Mouse (Mus musculus): ENCODE data around the gene Slc38a1.
A peak's percentile ranks its signal among the peaks of the same experiment; 100 is the strongest.
"Not testable (repeated sequence)": the region's sequence is repeated elsewhere in the genome, so short reads cannot be mapped to it uniquely, and the experiment has no call there.

Slc38a1 gene

DNA sequence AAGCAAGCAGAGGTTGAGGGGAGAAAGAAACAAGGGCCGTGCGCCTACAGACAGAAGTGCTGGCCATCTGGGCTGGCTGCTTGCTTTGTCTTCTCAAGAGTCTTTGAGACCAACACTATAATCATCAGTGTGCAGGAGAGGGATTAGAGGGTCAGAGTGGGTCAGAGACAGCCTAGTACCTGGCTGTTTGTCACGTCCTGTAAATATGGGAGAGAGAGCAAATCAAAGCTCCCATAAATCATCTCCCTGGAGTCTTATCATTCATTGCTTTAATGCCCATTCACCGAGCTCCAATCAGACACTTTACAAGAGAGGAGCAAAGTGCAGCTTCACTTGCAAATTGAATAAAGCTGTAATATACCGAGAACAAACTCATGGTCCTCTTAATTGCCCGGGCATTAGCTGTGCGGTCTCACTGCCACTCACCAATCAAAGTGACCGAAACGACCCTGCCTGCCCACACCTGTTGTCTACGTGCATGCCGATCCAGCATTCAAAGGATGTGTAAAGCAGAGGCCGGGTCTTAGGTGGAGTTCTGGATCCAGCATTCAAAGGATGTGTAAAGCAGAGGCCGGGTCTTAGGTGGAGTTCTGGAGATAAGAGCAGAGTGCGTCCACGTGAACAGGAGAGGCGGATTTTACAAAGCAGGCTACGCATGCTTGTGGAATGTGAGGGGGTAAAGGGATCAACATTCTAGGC lies 15.0 kb upstream of the Slc38a1 start:
- DNase-seq (ENCODE audit: low spot score), result no peak

DNA sequence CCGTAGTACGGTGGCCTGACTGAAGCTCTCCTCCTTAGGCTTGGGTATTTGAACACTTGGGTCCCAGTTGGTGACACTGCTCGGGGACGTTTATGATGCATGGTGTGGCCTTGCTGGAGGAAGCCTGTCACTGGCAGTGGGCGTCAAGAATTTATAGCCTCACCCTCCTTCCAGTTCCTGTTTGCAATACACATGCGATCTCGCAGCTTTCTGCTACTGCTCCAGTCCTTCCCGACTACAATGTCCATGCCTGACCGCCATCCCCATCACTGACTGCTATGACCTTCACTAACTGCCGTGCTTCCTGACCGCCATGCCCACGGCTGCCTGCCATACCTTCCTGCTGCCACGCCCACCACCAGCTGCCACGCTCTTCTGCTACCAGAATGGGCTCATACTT lies 12.8 kb upstream of the Slc38a1 start:
- DNase-seq (ENCODE audit: low spot score), result no peak

DNA sequence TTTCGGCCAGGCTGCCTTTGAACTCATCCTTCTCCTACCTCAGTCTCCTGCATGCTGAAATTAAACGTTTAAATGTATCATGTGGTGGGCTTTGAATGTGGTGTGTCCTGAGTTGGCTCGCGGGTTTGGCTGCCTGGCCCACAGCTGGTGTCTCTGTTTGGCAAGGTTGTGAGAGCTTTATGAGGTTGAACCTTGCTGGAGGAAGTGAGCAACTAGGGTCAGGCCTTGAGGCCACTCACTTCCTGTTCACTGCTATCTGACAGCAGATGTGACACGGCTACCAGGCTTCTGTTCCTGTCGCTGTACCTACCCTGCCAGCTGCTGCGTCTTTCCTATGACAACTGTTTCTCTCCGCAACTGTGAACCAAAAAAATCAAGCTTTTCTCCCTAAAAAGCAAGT lies 12.0 kb upstream of the Slc38a1 start:
- DNase-seq (ENCODE audit: low spot score), result no peak

DNA sequence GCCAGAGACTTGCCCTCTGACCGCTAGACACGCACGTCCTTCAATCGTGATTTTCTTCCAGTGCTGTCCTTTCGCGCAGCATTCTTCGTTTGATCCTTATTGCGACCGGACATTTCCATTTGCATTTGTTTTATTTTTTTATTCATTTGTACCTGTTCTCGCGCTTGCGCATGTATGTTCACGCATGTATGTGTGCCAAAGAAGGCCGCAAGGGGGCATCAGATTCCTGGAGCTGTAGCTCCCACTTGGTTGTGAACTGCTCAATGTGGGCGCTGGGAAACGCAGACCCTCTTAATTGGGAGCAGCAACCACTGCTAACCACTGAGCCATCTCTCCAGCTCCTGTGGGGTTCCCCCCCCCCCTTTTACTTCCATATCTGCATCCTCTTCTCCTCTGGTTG lies 10.3 kb upstream of the Slc38a1 start:
- DNase-seq (ENCODE audit: low spot score), result no peak

DNA sequence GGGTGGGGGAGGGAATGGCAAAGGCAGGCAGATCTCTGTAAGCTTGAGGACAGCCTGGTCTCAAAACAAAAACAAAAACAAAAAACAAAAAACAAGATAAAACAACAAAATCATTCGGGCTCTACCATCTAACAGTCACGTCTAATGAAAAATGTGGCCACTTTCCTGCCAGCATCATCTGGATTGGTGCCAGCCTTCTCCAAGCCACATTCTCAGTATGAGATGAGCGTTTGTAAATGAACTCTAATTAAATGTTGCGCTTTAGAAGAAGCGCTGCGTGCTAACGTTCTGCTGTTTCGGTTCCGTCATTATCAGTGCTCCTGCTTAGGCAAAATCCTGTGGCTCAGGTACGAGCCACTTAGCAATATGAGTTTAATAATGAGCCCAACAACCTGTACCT lies 9.8 kb upstream of the Slc38a1 start:
- DNase-seq (ENCODE audit: low spot score), result no peak

DNA sequence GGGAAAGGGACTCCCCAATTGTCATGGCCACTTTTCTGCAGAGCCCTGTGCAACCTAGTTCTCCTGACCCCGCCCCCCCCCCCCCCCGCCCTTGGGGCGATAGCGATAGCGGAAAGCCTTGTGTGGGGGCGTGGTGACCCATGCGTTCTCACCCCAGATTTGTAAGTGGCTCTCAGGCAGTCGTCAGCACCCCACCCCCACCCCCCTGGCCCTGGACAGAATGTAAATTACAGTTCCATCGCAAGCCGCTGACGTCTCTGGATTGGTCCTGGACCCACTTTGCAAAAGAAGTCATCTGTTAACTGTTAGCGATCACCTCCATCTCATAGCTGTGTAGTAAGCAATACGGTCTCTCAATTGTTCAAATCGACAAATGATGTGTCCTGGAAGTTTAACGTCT lies 4.7 kb upstream of the Slc38a1 start:
- no peak for DNase-seq (ENCODE audit: low spot score)

DNA sequence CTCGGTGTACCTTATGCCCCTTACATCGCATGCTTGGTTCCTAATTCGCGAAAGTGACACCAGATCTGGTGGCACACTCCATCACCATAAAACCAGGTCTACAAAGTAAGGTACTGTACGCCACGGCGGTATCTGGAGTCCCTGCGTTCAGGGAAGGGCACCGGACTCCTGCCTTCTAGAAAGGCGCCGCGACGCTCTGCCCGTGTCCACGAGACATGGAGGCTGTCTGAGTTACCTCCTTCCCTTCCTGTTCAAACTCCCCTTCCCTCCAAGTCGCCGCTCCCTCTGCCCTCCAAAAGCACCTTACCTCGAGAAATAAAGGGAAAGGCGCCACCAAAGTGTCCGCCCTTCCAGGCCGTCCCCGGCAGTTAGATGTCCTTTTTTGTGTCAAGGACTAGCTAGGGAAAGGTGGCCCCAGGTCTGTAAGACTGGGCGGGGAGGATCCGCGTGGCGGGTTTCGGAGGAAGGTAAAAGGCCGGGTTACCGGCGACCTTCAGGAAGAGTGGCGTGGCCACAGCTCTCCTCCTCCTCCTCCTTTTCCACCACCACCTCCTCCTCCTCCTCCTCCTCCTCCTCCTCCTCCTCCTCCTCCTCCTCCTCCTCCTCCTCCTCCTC lies 785 bp downstream of the Slc38a1 start:
- no peak for DNase-seq (ENCODE audit: low spot score)

DNA sequence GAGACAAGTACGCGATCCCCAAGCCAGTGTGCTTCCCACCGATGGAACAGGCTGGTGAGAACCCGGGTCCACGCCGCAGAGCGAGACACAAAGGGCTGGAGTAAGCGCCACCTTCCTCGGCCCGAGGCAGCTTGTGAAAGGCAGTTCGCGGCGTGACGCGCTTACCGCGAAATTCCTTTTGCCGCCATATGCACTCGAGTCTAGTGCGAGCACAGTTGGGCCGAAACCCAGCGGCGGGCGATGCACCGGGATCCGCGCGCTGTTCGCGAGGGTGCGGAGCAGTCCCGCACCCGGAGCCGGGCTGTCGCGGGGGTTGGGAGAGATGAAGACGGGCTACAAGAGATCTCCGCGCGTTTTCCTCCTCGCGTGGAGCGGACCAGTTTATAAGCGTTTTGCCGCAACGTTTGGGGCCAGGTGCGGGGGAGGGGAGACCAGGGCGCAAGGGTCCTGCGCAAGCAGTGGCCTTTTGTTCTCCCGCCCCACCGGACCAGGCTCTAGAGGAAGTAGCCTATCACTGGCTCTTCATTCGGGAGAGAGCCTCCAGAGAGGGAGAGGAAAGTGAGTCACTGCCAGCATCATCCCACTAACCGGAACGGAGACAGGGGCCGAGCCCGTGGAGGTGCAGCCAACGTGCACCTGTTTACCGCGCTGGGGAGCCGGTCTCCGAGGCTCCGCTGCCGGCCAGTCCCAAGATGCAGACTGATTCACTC lies 1.4 kb downstream of the Slc38a1 start:
- peak; percentile 36 for DNase-seq (ENCODE audit: low spot score)

DNA sequence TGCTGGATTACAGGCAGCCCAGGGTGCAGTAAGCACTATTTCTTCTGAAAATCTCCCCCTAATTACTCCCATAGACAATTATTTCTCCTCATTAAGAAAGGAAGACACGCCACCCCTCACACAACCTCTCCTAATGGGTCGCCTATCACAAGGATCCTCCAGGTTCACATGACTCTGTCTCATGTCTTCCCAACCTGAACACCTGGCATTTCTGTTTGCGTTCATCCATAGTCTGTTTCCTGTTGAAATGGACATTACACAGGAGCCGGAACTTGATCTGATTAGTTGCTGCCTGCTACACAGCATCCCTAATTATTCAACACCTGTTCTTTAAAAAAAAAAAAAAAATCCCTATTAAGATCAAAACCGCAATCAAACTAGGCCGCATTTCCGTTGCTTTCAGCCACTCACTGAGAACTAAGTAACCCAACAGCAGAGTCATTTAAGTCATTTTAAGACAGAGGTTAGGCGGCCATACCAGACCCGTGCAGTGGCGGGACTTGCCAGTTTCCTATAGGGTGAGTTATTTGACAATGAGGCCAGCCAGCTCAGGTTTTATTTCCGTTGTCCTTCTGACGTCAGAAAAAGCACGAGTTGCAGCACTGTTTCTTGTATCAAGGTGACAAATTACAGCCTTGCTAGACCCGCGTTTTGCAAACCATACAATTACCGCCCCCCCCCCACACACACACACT lies 2.3 kb downstream of the Slc38a1 start:
- DNase-seq (ENCODE audit: low spot score), result no peak

DNA sequence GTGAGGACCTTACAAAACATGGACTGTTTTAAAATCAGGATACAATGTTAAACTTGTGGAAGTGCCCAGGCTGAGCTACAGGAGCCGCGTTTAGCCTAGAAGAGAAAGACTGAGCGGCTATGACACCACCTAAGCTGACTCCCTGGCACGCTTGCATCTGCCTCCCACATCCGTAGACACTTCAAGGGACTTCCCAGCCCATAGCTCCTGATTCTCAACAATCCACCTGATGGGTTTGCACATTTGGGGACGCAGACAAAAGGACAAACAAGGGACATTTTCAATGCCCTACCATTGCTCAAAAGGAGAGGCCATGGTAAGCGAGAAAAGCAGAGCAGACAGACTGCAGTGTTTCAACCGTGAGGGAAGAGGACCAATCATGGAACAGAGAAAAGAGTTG lies 3.1 kb downstream of the Slc38a1 start:
- no peak for DNase-seq (ENCODE audit: low spot score)

DNA sequence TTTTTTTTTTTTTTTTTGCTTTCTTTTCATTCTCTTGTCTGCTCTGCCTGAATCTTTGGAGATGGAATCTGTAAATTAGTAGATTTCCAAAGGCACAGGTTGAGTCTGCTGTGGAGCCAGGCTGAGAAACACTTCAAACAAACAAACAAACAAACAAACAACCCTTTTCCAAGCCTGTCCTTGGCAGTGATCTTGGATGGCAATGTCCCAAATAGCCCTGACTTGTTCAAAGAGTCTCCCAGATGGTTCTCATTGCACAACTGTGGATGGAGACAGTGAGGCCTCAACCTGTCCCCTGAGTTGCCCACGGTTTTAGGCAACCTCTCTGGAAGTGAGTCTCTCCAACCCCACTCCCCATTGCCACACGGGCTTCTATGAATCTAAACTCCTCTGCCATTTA lies 4.1 kb downstream of the Slc38a1 start:
- no peak for DNase-seq (ENCODE audit: low spot score)

DNA sequence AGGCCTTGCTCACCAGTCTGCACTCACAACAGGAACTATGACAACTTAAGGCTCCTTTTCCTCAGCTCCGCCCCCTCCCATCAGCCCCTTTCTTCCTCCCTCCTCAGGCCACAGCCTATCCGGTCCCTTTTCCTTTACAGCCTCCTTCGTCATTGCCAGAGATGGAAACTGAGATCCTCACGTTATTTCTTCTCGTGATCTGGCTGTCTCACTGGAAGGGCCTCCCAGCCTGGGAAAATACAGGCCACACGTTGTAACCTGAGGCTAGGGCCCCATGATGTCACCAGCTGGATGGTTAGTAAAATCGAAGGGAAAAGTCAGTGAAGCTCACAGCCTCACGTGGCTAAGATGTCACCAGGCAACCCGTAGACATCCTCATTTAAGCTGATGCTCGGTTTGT lies 4.5 kb downstream of the Slc38a1 start:
- no peak for DNase-seq (ENCODE audit: low spot score)

DNA sequence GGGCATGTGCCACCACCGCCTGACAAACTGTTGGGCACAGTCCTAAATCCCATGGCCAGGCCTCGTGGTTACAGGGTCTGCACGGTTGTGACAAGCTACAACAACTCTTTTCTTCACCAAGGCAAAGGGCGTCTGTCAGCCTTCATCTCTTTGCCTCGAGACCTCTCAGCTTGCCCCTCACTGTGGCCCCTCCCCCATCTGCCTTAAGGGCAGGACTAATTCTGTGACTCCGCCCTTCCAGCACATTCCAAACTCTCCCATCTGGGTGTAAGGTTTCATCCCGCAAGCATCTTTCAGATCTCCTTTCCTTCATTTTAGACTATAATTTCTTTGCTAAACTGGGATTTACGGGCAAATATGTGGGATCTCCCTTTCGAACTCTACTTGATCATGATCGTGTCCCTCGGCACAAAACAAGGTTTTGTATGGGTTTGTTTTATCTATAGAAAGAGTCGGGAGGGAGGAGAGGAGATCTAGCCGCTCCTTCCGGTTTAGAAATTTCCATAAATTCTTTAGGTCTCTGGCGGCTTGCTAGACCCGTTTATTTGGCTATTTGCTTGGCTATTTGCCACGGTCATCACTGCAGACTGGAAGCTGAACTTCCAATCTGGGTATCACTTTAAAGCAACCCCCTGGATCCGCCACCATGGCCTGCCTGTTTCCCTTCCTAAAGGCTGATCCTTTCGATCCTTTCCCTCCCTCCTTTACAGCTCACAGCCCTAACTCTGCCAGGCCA lies 7.9 kb downstream of the Slc38a1 start:
- peak; percentile 29 for DNase-seq (ENCODE audit: low spot score)

DNA sequence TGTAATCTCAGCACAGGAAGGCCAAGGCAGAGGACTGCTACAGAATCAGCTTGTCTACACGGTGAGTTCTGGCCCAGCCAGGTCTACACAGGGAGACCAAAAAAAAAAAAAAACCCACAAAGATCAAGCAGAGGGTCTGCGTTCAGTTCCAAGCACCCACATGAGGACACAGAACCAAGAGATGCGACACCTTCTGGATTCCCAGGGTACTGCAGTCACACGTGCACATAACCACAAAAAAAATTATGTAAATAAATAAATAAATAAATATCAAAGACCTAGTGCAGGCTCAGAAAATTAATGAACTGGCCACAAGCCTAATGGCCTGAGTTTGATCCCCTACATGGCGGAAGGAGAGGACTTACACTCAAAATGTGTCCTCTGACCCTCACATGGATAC lies 10.5 kb downstream of the Slc38a1 start:
- no peak for DNase-seq (ENCODE audit: low spot score)

DNA sequence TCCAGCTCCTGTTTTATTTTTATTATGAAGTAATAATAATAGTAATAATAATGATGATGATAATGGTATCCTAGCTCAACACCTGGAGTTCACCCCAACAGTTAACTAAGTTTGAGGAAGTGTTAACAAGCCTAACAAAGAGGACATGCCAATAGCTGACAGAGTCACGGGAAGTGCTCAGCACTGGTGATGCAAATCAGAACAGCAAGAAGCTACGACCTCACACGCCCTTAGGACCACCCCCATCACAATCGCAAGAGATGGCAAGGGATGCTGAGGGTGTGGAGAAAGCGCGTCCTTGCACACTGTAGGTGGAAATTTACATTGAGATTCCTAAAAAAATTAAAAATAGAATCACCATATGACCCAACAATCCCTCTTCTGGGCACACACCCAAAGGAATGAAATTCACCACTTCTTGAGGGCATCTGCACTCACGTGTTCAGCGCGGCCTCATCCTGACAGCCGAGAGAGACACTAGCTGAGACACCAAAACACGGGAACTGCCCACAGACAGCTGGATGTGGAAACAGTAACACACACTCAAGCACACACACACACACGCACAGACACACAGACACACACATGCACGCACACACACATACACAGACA lies 11.5 kb downstream of the Slc38a1 start:
- DNase-seq (ENCODE audit: low spot score), result no peak

DNA sequence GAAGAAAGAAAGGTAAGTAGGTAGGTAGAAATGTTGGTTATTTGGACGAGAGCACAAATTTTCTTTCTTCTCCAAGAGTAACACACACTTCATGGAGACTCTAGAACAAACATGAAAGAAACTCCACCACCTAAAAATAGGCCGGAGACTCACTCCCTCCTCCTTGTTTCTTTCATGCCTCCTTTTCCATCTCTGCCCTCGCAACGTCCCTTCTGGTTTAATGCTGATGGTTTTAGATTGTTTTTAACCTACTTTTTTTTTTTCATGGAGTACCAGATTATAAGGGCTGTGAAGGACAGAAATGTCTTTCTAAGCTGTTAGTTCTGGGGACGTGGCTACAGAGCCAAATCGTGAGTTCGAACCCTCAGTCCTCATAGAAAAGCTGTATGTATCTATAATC lies 14.5 kb downstream of the Slc38a1 start:
- DNase-seq (ENCODE audit: low spot score), result no peak

DNA sequence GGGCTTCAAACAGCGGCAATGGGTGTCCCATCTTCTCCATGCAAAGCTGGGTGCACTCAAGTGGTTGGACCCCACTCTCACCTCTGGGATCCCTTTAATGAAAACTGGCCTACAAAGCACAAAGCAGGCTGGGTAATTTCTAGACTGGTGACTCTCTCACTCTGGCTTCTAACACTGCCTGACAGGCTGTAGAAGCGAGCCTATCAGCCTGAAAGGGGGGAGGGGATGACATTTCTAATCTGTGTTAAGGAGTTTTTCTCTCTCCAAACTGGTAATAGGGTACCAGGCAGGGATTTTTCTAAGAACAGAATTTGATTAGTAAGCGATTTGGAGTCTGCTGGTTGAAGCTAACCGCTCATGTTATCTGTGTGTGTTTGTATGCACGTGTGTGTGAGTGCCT lies 15.8 kb downstream of the Slc38a1 start:
- DNase-seq (ENCODE audit: low spot score), result no peak

DNA sequence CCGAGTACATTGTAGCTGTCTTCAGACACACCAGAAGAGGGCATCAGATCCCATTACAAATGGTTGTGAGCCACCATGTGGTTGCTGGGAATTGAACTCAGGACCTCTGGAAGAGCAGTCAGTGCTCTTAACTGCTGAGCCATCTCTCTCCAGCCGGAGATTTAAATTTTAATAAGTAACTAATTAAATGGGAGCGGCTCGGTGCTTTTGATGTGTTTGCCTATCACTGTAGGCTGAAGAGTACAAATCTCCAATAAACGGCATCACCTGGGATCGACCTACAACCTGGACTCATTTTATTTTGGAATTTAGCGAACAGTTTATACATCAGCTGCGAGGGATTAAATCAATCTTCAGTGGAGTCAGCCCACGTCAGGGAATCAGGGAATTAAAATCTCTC lies 17.7 kb downstream of the Slc38a1 start:
- not testable (repeated sequence) for DNase-seq (ENCODE audit: low spot score)

DNA sequence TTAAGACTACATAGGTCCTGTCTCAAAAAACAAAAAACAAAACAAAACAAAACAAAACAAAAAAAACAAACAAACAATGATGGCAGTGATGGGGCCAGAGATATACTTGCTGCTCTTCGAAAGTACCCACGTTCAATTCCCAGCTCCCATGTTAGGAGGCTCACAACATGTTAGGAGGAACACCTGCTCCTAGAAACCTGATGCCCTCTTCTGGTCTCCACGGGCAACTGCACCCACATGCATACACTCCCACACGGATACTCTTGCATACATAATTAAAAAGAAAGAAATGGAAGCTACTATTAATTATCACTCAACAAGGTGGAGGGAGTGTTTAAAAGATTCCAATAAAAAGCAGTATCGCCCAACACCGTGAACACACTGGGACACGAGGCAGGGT lies 20.3 kb downstream of the Slc38a1 start:
- DNase-seq (ENCODE audit: low spot score), result no peak

DNA sequence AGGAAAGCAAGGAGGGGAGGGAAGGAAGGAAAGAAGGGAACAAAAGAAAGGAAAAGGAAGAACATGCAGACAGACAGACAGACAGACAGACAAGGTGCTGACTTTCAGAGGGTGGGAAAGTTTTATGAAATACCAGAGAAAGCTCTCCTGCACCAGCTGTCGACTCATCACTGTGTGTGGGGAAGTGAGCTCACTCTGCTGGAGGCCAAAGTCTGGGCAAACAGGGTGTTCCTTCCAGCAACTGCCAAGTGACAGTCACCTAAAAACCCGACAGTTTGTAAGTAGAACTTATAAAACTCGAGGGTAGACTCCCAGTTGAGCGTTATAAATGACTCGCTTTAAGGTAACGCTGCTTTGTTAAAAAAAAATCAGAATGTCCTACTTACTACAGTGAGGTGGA lies 21.0 kb downstream of the Slc38a1 start:
- DNase-seq (ENCODE audit: low spot score), result no peak

DNA sequence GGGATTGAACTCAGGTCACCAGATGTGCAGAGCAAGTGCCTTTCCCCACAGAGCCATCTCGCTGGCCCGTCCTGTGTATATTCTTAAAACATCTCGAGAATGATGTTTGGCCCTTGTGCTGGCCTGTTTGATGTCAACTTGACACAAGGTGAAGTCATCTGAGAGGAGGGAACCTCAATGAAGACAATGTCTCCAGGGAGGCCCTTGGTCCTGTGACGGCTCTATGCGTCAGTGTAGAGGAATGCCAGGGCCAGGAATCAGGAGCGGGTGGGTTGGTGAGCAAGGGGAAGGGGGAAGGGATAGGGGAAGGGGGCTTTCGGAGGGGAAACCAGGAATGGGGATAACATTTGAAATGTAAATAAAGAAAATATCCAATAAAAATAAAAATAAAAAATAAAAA lies 25.2 kb downstream of the Slc38a1 start:
- DNase-seq (ENCODE audit: low spot score), result no peak

DNA sequence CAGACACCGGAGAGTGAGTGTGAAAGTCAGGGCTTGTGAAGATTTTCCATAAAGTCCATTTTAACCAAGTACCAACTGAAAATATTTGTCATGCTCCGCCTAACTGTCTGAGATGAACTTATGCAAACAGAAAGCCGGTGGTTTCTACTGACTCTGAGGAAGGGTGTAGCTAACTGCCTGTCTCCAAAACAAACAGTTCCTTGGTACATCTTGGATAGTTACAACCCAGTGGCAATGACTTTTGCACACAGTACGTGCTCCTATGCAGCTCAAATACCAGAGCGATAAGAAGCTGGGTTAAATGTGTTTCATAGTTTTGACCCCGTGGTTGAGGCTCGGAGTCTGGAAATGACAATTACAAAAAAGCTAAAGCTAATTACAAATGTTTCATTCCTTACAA lies 34.0 kb downstream of the Slc38a1 start:
- DNase-seq (ENCODE audit: low spot score), result no peak

Measured in urinary bladder, postnatal 25 days (tissue).